Mouse (Mus musculus) induced T-regulatory cell, adult 2 months (primary cell): Measurements from ENCODE around the gene Ccl5.
"Not testable (repeated sequence)": the region's sequence is repeated elsewhere in the genome, so short reads cannot be mapped to it uniquely, and the experiment has no call there.

Source experiments
- DNase-seq: peaks from one replicate; pipeline ENCODE4 v3.0.0-alpha.2; 2012; ENCODE audit warnings: low read depth

Ccl5 gene

GRCm38 (mm10) chr11:83530360-83530759 is at the start of gene Ccl5:
Ccl5 (minus strand) TSS chr11:83530518.
- peak; percentile 65 for DNase-seq

DNA sequence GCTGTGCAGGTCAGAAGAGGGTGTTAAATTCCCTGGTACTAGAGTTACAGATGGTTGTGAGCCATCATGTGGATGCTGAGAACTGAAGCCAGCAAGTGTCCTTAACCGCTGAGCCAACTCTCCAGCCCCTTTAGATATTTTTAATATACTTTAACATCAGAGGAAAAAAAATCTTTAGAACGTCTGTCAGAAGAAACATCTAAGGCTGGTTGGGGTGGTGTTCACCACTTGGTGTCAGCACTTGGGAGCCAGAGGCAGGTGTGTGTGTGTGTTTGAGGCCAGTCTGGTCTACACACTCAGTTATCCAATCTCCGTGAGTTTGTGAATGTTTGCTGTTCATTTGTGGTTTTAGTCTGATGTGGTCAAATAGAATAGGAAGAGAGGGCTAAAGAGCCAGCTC is 48.7 kb upstream of the Ccl5 start:
- no peak for DNase-seq

- DNase-seq: no peak
Observed at GRCm38 (mm10) chr11:83578186-83578760, 48.0 kb upstream of the Ccl5 start, which contains the start of gene Ccl9. Ccl9 (minus strand) TSS chr11:83578636.

DNA sequence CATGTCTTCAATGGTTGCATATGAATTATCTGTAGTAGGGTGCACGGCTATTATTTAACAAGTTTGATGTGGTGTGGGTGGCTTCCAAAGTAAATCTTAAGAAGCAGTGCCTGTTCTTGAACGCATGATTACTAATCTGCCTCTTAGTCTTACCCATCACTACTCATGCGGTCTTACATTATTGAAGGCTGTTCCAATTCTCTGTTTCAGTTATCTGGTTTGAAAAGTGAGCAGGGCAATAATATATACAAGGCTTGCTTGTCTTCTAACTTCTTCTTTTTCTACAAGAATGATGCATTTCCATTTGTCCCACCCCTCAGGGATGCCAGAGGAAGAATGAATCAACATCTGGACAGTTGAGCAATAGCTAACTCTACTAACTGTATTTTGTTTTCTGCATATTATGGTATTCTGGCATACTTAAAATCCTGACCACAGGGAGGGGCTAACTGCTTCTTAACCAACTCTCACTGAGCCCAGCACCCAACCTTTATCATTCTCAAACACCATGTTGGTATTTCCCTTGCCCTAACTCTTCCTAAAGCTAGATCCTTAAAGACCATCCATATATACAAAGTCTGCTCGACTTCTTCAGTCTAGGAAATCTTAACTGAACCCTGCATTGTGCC is 46.7 kb upstream of the Ccl5 start:
- DNase-seq: no peak

- no peak for DNase-seq
Observed at GRCm38 (mm10) chr11:83572834-83573233, 42.5 kb upstream of the Ccl5 start.

DNA sequence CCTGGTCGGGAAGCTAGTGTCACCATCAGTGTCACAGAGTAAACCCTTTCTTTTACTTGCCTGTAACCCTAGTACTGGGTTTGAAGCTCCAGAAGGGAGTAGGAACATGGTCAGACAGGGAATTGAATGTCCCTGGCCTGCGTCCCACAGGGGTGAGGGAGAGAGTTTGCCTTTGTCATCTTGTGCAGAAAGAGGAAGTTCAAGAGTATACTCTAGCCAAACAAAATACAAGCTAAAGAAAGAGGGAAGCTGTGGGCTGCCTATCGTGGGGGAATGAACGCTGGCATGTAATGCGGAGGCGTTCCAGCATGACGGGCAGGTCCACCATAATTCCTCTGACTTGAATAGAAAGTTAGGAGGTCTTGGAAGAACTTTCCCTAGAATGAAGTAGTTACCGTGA is 41.9 kb upstream of the Ccl5 start:
- DNase-seq: no peak

GRCm38 (mm10) chr11:83570189-83570588 is 39.9 kb upstream of the Ccl5 start:
- no peak for DNase-seq

DNA sequence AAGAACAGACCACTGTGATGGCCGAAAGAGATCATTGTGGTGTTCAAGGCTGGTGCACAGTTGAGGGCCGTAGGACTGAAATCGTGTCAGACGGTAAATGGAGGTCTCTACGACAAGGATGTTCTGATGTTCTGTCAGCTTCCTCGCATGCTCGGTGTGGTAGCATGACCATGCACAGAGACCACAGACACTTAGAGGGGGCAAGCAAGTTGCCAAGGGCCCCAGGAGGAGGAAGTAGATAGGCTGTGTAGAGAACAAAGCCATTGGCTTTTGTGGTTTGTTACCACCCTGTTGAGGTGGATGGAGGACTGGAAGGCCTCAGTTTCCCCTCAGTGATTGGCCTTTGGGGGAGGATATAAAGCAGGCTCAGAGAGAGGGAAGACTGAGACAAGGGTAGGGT is 38.9 kb upstream of the Ccl5 start:
- no peak for DNase-seq

- DNase-seq: no peak
Observed at GRCm38 (mm10) chr11:83568786-83569185, 38.5 kb upstream of the Ccl5 start.

DNA sequence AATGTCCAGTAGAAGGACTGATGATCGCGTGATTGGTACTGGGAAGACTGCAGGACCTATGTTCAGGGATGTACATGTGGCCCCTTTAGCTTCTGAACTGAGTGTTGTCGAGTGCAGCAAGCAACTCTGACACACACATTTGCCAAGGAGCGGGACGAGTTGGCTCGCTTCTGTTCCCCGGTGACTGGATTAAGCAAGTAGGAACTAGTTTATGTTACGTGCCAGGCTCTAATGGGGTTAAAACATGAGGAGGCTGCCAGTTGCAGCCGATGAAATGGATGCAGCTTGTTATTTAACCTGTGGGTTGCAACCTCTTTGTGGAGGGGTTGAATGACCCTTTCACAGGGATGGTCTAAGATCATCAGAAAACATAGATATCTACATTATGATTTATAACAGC is 37.7 kb upstream of the Ccl5 start:
- DNase-seq: no peak

DNA sequence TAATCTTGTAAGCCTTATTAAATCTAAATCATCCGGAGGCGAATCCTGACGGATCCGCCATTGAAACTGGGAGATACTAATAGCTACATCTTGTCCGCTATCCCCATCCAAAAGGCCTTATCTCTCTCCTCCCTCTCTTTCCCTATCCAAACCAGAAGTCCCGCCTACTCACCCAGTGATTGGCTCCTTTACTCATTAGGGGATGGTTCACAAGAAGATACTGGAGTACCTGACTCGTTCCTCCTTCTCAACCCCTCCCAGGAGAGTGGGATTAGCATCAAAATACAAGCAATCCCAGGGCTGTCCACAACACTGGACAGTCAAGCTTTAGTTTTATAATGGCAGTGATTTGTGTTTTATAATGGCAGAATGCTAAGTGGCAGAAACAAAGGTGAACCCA is 37.0 kb upstream of the Ccl5 start:
- DNase-seq: no peak

- DNase-seq: no peak
Observed at GRCm38 (mm10) chr11:83566617-83567016, 36.3 kb upstream of the Ccl5 start.

DNA sequence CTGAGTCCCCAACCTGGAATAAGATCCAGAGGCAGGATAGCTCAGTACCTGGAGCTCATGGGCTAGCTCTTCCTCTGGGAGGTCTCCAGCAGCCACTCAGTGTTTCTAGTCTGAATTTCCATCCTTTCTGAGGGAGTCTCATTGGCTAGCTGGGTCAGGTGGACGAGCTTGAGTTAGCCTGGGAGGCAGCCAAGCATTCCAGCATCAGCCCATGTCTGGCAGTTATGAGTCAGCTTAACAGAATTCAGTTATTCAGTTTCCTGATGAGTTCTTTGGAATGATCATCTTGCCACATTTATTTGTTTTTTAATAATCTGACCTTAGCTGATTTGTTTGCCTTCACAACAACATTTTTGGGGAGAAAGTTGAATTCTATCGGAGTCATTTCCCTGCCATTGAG is 33.4 kb upstream of the Ccl5 start:
- no peak for DNase-seq

- no peak for DNase-seq
Observed at GRCm38 (mm10) chr11:83562311-83562887, 32.1 kb upstream of the Ccl5 start.

GRCm38 (mm10) chr11:83560405-83560804 is 30.1 kb upstream of the Ccl5 start:
- DNase-seq: no peak

- no peak for DNase-seq
Observed at GRCm38 (mm10) chr11:83557074-83557473, 26.8 kb upstream of the Ccl5 start.

GRCm38 (mm10) chr11:83556085-83556781 is 25.9 kb upstream of the Ccl5 start:
- DNase-seq: peak; percentile 80

DNA sequence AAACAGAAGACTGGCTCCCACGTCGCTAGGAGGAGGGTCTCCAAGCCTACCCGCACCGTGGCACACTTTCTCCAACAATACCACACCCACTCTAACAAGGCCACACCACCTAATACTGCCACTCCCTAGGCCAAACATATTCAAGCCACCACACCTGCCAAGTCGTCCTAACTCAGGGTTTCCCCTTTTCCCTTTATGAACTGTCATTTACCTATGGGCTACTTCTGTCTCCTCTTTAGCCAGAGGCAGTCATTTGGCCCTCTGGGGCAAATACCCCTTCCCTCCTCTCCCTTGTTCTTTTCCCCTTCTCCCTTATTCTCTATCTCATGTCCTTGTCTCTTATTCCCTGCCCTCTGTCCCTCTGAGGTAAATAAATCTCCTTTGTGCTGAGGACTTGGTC is 21.4 kb upstream of the Ccl5 start:
- DNase-seq: no peak

DNA sequence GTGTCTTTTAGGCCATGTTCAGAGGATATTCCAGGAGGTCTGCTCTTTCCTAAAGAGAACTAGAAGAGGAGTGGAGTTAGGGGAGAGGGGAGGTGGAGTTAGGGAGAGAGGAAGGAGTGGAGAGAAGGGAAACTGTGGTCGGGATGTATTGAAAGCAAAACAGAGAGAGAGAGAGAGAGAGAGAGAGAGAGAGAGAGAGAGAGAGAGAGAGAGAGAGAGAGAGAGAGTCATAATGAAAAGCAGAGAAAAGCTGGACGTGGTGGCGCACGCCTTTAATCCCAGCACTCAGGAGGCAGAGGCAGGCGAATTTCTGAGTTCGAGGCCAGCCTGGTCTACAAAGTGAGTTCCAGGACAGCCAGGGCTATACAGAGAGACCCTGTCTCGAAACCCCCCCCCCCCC is 20.7 kb upstream of the Ccl5 start:
- DNase-seq: not testable (repeated sequence)

DNA sequence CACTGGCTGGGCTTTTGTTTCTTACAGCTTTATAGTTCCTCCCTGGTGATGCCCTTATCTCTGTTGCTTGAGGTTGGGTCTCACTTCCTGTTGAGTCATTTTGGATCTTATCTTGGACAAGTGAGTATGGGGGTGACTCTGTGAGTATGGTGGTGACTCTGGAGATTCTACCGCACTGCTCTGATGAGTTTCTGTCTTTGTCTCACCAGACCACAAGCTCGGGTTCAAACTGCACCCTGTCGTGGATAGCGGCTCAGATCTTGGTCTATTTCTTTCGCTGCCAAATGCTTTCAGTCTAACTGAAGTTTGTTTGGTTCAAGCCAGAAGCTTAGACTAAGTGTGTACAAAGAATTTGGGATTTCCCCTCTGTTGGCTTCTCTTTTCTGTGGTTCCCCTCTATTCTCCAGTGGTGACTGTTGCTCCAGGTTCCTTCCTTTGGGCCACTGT is 19.9 kb upstream of the Ccl5 start:
- DNase-seq: peak; percentile 85

GRCm38 (mm10) chr11:83544214-83544613 is 13.9 kb upstream of the Ccl5 start:
- no peak for DNase-seq

DNA sequence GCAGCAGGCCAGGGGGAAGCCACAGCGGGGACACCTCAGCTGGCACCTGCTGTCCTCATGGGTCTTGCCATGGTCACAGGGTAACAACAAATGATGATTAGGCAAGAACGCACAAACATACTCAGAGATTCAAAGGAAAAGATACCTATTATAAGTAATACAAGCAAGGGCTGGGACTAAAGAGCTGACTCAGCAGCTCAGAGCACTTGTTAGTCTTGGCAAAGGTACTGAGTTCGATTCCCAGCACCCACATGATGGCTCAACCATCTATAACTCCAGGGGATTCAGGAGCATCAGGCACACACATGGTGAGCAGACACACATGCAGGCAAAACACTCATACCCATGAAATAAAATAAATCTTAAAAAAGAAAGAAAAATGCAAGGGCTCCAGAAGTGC is 11.1 kb upstream of the Ccl5 start:
- DNase-seq: no peak

DNA sequence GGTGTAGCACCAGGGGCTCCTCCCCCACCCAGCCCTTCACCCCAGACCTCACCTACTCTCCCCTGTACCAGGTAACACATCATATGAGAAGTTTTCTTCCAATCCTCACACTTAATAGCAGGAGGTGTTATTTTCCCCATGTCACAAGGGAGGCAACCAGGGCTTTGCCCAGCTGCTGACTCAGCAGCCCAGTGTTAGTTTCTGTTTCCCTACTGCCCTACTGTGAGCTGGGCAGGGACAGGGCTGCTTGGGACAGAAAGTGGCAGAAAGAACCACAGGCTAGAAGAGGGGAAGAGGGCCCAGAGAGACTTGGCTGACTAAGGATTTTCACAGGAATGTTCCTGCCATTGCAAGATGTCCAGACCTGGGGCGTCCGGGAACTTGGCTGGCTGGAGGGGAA is 10.6 kb upstream of the Ccl5 start:
- peak; percentile 70 for DNase-seq
